Mouse (Mus musculus) mouse trophoblast stem cell (cell line): ENCODE data around the gene Olfr57.
"Not testable (repeated sequence)": the region's sequence is repeated elsewhere in the genome, so short reads cannot be mapped to it uniquely, and the experiment has no call there.

Source experiments
- in situ Hi-C, 2 experiments: fragments of 300-500 bp; cut with MseI, MboI; formaldehyde crosslinking; loops; 2 replicates in 1 of 2; 3 replicates in 1 of 2; pipeline ENCODE4 v1.15.1; 2025

The Olfr57 gene

DNA sequence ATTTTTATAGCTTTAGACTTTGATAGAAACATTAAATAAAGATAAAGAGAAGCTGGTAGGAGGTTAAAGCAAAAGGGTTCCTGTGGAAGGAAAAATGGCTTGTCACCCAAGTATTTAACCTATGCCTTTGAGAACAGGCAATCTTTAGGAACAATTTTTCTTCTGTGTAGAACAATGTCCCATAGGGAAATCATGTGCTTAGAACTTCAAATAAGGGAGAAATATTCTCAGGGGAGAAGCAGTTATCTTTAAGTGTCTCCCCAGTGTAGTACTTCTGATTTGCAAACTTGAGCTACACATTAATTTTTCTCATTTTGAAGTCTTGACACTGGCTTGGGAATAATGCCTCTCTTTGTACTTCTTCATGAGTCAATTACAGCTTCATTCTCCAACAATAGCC is at the start of gene Olfr57:
Gene Olfr57 (plus strand): TSS at position 301 of the 400 bp plus-strand sequence.
- in situ Hi-C loops = no loop called here

DNA sequence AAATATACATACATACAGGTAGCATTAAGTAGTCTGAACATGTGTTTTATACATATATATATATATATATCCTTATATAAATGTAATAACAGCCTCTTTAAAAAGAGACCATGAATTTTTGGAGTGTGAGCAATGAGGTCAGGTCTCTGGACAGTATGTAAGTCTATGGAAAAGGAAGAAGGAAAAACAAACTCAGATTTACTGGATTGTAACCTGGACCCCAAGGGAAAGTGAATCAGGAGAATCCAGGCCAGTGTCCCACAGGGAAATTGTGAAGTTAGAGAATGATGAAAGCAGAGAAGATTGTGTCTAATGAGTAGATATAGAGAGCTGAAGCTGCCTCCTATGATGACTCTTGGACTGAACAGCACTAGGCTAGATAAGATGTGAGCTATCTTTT is 47.8 kb upstream of the Olfr57 start, which contains the start of gene Olfr1352:
Gene Olfr1352 (plus strand): TSS at position 301 of the 400 bp plus-strand sequence.
- in situ Hi-C loops = no loop called here

DNA sequence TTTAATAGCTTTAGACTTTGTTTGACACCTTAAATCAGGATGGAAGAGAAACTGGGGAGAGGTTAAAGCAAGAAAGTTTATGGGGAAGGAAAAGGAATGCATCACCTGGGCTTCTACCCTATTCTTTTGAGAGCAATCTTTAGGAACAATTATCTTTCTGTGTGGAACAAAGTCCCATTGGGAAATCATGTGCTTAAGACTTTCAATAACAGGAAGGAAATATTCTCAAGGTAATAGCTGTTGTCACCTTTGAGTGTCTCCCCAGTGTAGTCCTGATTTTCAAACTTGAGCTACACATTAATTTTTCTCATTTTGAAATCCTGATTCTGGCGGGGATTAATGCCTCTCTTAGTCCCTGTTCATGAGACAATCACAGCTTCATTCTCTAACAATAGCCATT is 16.4 kb upstream of the Olfr57 start, which contains the start of gene Olfr1351:
Gene Olfr1351 (plus strand): TSS at position 301 of the 400 bp plus-strand sequence.
- in situ Hi-C loops = no loop called here

DNA sequence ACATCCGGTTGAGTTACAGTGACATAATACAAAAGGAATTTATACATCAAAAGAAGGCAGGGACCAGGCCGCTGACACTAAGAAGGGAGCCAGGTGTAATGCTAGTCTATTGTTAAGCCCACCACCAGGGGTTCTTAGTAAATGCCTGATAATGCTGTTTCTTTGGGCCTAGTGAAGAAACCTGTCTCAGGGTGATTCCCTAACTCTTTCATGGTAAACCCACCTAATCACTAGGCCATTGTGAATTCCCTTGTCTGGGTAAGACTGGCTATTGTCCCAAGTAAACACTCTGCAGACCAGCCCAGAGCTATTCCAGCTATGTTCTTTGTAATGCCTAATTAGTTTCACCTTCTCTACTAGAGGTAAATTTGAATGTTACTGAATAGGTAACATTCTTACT is 13.9 kb downstream of the Olfr57 start:
- in situ Hi-C loops = not testable (repeated sequence)

DNA sequence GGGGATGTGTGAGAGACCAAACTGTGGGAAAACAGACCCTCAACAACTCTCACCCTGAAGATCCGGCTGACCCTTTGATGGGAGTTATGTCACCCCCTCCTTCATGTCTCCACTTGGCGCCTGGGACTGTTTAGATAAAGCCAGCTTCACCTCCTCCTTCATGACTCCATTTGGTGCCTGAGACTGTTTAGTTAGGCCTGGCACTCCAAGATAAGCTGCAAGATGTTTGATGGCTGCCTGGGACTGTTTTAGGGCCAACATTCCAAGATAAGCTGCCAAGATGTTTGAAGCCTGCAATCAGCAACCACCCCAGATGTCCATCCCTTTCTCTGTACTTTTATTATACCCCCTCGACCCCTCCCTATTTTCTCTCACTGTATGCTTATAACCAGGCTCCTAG is 28.8 kb downstream of the Olfr57 start:
- in situ Hi-C loops = not testable (repeated sequence)
